Mouse (Mus musculus): Measurements from ENCODE around the gene Gm20390.
A peak's percentile ranks its signal among the peaks of the same experiment; 100 is the strongest.

Gene Gm20390

DNA sequence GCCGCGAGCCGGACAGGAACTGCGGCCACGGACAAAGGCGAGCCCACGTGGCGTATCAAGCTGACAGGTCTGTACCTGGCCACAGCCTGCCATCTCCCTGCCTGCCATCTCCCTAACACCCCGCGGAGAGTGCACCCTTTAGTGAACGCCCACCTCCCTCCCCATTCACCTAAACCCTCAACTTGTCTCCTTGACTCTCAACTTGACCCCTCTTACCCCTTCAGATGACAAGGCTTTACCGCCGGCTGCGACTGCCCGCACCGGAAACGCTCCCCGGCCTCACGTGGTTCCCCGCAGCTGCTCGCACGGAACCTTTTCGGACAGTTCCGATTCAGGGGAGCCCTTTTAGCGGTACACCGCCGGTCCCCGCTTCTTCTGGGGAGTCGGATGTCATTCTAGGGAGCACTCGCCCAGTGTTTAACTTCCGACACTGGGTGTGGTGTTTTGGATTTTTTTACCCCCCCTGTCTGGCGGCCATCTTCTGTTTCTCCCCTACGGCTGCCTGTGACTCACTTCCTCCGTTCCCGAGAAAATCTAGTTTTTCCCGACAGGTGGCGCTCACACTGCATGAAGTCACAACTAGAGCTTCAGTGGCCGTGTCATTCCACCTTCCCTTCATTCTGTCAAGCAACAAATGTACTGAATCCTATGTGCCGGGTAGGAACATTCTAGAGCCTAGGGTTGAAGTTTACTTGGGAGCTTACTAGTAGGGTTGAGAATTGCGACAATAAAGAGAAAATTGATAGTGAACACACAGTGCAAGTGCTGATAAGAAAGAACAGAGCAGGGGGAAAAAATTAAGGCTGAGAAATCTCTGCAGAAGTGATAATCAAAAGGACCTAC lies at the start of gene Gm20390, which contains the start of gene Nme1:
TSS of gene Gm20390 (minus strand) at position 289 of the 843 bp plus-strand sequence.
TSS of gene Nme1 (minus strand) at position 517 of the 843 bp plus-strand sequence.
- DNase-seq: peak; percentile 98

- no peak for DNase-seq
These were observed 35.3 kb upstream of the Gm20390 start for GRCm38 (mm10) chr11:94003346-94003745.

- no peak for DNase-seq
These were observed 31.2 kb upstream of the Gm20390 start for GRCm38 (mm10) chr11:93999276-93999675.

GRCm38 (mm10) chr11:93997141-93997775 lies 29.2 kb upstream of the Gm20390 start:
- DNase-seq: peak; percentile 77

DNA sequence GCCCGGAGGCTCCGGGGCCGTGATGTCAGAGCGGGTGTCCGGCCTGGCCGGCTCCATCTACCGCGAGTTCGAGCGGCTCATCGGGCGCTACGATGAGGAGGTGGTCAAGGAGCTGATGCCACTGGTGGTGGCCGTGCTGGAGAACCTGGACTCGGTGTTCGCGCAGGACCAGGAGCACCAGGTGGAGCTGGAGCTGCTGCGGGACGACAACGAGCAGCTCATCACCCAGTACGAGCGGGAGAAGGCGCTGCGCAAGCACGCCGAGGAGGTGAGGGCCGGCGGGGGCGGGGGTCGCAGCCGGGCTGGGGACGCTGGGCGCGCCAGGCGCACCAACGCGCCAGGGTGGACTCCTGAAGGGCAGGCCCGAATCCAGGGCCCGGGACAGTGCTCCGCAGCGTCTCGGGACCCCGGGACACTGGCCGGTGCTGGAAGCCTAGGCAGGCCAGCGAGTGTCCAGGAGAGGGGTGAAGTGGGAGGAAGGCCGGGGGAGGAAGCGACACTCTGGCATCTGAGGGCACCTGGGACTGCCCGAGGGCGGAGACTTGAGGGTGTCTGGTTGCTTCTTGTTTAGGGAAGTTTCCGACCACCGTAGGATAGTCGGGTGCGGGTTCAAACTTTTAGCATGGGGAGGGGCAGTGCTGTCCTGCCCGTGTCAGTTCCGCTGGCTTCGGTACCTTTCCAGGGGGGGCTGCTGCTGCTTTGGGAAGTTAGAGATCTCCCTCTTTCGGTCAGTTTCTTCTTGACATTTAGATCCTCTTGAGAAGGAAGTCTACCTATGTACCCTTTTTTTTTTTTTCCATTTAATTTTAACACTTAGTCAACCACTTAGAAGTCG lies 28.4 kb upstream of the Gm20390 start:
- DNase-seq: peak; percentile 71

DNA sequence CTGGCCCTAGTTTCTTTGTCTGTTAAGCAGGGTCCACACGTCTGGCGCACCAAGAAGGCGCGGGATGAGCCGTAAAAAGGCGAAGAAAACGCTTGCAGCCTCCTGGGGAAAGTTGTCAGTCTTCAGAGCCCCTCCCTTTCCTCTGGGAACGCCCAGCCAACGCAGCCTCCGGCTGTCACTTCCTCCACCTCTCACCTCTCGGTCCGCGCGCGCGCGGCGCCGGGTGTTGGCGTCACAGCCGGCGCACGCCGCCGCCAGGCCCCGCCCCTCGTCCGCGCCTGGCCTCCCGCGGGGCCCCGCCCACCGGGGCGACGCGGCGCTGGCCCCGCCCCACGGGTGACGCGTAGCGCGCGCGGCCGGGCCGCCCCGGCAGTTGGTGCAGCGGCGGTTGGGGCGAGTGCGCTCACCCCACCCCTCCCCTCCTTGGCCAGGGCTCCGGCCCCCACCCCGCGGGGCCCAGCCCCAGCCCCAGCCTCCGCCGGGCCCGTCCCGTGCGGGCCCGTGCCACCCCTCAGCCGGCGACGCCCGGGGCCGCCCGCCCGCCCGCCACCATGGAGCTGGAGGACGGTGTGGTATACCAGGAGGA lies 27.7 kb upstream of the Gm20390 start, which contains the start of gene Spag9:
TSS of gene Spag9 (plus strand) at position 372 of the 586 bp plus-strand sequence.
- DNase-seq: peak; percentile 97

GRCm38 (mm10) chr11:93995111-93995719 lies 27.1 kb upstream of the Gm20390 start:
- DNase-seq: peak; percentile 85

GRCm38 (mm10) chr11:93994531-93994930 lies 26.4 kb upstream of the Gm20390 start:
- no peak for DNase-seq

DNA sequence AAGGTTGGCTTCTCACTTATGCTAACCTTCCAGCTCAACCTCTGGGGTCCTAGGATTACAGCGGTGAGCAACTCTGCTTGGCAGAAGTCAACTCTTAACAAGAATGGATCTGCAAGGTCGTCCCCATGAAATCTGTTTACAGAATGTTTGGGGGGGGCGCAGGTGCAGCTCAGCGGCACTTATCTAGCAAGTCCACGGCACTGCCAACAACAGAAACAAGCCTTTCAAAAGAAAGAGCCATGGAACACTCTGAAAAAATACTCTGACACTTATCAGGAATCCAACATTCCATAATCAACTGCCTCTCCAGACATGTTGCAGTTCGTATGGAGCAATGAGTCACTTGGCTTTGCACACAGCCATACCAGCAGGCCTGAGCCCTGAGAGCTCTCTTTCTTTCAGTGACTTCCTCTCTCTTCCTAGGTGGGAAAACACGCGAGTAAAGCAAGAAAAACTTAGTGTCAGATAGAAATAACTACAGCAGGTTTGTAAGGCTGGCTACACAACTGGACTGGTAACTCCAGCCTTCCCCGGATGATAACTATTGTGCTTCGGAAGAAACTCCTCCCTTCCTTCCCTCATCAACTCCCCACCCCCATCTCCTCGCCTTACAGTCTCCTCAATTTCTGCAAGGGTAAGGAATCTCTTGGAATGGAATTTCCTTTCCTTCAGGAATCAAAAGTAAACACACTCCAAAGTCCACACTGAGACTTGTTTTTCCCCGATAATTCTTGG lies 20.4 kb upstream of the Gm20390 start:
- peak; percentile 72 for DNase-seq

GRCm38 (mm10) chr11:93987625-93988327 lies 19.7 kb upstream of the Gm20390 start:
- no peak for DNase-seq

- DNase-seq: no peak
These were observed 18.9 kb upstream of the Gm20390 start for GRCm38 (mm10) chr11:93987026-93987425.

DNA sequence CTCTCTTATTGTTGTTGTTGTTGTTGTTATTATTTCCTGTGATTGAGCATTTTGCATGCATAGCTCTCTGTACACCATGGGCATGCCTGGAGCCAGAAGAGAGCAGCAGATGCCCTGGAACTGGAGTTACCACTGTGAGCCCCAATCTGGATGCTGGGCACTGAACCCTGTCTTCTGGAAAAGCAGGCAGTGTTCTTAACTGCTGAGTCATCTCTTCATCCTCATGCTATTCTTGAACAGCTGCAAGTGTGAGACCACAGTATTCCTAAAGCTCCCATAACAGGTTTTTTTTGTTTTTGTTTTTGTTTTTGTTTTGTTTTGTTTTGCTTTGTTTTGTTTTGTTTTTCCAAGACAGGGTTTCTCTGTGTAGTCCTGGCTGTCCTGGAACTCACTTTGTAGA lies 18.2 kb upstream of the Gm20390 start:
- no peak for DNase-seq

DNA sequence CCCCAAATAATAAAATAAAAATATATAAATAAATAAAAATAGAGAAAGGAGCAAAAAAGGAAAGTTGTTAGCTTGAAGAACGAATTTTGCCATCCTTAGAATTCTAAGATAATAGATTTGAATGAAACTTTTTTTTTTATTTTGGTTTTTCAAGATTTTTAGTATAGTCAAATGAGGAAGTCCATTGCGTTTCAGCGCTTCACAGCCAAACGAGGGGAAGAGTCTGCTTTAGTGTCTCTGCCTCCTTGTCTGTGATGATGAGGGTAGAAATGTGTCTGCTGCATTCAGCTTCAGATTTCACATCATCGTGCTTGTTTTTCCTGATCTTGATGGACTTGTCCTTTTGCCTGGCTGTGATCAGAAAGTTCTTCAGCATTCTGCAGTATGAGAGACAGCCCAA lies 17.2 kb upstream of the Gm20390 start:
- DNase-seq: no peak

DNA sequence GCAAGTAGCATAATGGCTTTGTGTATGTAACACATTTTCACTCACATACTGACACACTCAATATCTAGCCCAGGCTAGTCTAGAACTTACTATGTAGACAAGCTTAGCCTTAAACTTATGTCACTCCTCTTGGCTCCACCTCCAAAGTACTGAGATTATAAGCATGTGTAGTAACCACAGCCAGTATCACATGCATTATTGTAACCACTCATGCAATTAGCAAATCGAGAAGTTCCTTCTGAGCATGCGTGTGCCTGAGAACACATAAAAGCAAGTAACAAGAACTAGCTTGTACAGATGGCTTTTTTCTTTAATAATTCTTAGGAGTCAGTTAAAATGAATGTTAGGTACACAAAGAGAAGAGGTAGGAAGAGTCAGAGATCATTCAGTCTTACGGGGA lies 16.5 kb upstream of the Gm20390 start:
- no peak for DNase-seq

DNA sequence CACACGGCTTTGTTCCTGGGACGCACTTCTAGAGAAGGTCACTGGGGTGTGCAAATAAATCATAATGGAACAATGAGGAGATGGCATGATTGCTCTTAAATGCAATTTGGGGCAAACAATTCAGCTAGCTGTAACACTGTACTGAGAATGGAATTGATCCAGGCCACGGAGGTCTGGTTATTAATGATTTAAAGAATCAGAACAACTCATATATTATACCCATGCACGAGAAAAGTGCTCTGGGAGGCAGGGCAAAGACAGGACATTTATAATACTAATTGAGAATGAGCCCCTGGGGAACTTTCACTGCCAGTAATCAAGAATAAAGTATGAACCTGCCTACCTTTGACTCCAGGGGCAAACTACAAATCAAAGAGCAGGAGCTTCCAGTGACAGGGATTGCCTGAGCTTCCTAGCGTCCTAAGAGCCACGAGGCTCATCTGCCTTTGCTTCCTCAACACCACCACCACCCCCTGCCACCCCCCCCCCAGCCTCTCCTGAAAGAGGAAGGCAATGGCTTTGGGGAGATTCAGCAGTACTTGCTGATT lies 11.5 kb upstream of the Gm20390 start:
- DNase-seq: no peak

DNA sequence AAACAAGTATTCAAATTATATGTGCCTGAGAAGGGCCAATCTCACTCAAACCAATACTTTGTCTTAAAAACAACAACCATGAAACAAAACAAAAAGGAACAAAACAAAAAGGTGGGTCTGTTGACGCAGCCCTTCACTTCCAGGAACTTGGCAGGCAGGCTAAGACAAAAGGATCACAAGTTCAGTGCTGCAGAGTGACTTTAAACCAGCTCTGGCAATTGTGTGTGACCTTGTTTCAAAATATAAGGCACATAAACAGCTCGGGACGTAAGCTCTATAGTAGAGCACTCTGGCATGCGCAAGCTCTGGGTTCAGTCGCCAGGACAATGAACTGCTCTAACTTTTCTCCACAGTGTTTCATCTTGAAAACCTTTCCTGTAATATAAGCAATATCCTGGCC lies 4.9 kb upstream of the Gm20390 start:
- no peak for DNase-seq

DNA sequence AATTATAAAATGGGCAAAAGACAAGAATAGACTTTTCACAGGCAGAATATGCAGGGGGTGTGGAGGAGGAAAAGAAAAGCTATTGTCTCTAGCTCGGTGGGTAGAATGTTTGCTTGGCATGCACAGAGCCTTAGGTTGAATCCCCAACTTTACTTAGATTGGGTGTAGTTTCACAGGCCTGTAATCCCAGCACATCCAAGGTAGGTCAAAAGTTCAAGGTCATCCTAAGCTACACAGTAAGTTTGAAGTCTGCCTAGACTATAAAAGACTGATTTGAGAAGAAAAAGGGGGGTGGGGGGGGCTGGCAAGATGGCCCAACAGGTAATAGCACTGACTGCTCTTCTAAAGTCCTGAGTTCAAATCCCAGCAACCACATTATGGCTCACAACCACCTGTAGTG lies 1.7 kb upstream of the Gm20390 start:
- DNase-seq: no peak

GRCm38 (mm10) chr11:93969171-93969570 lies 1.1 kb upstream of the Gm20390 start:
- DNase-seq: no peak

GRCm38 (mm10) chr11:93968848-93969128 lies 695 bp upstream of the Gm20390 start:
- no peak for DNase-seq

DNA sequence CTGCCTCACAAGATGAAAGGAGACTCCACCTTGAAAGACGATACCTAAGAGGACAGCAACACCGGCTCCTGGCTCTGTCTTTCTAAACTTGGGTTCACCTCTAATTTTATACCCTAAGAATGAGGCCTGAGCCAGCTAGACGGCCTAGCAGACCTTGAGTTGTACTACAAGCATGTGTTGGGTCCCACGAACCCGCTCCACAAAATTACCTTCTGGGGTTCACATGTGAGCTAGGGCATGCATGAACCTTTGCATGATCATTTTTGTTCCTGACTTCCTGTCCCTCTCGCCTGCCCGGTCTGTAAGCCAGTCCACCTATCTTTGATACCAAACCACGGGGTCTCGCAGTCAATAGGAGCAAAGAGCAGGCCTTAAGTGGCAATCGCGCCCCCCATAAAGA lies 712 bp downstream of the Gm20390 start:
- no peak for DNase-seq

GRCm38 (mm10) chr11:93965391-93965790 lies 2.7 kb downstream of the Gm20390 start:
- no peak for DNase-seq
